Mouse (Mus musculus): Measurements from ENCODE around the gene Ngef. TPM values are rescaled to one million over a fixed set of nuclear protein-coding genes. Genes with fewer than 3 reads are reported as not detected.

The Ngef gene
- total and polyA plus RNA-seq, 2 experiments from 2014 or later: 57.9 to 67.2 TPM

- DNase-seq: peak; percentile 11
- Histone ChIP-seq H3K27ac (ENCODE audit: low read depth, low read length) (no peak overlapping the region), H3K4me3 (ENCODE audit: low read depth, low read length) (no peak overlapping the region), H3K27me3 (ENCODE audit: insufficient read depth, low read length) (no peaks in the 10 kb centered on the region), H3K4me2 (ENCODE audit: low read depth) (no peak overlapping the region), H3K9me3 (ENCODE audit: low read length) (no peaks in the 10 kb centered on the region), H3K36me3 (ENCODE audit: insufficient read depth) (no peaks in the 10 kb centered on the region), H3K4me1 (ENCODE audit: insufficient read depth) (no peaks in the 10 kb centered on the region), H3K9ac (no peak overlapping the region)
- TF ChIP-seq CTCF (IDR thresholded peaks at IDR 0.05; ENCODE audit: low read depth): no peak
- ATAC-seq: no peak
- 63% methylated on average over 3 of the region's 3 CpGs for WGBS
Observed at GRCm38 (mm10) chr1:87594261-87594660, 20.6 kb upstream of the Ngef start.

- Histone ChIP-seq H3K4me2 (ENCODE audit: low read depth) (no peak overlapping the region), H3K27me3 (ENCODE audit: insufficient read depth, low read length) (no peaks in the 10 kb centered on the region), H3K36me3 (ENCODE audit: insufficient read depth) (no peaks in the 10 kb centered on the region), H3K4me1 (ENCODE audit: insufficient read depth) (no peaks in the 10 kb centered on the region), H3K27ac (ENCODE audit: low read depth, low read length) (no peak overlapping the region), H3K9ac (no peak overlapping the region), H3K4me3 (ENCODE audit: low read depth, low read length) (no peak overlapping the region), H3K9me3 (ENCODE audit: low read length) (no peaks in the 10 kb centered on the region)
- 92% methylated on average over 8 of the region's 8 CpGs for WGBS
- ATAC-seq (no peak), DNase-seq (no peak)
- TF ChIP-seq CTCF (IDR thresholded peaks at IDR 0.05; ENCODE audit: low read depth): no peak
Observed at GRCm38 (mm10) chr1:87589980-87590379, 16.3 kb upstream of the Ngef start.

- TF ChIP-seq CTCF (IDR thresholded peaks at IDR 0.05; ENCODE audit: low read depth): no peak
- H3K4me3 ChIP-seq (ENCODE audit: low read depth, low read length): no peak overlapping the region
- 88% methylated on average over 7 of the region's 7 CpGs for WGBS
- no peak overlapping the region for H3K4me2 ChIP-seq (ENCODE audit: low read depth)
- ATAC-seq (no peak), DNase-seq (no peak)
- H3K36me3 ChIP-seq (ENCODE audit: insufficient read depth): no peaks in the 10 kb centered on the region
- H3K9me3 ChIP-seq (ENCODE audit: low read length): no peaks in the 10 kb centered on the region
- no peak overlapping the region for H3K27ac ChIP-seq (ENCODE audit: low read depth, low read length)
- no peak overlapping the region for H3K9ac ChIP-seq
- no peaks in the 10 kb centered on the region for H3K27me3 ChIP-seq (ENCODE audit: insufficient read depth, low read length)
- H3K4me1 ChIP-seq (ENCODE audit: insufficient read depth): no peaks in the 10 kb centered on the region
Observed at GRCm38 (mm10) chr1:87589162-87589561, 15.5 kb upstream of the Ngef start.

- H3K4me2 ChIP-seq (ENCODE audit: low read depth): no peak overlapping the region
- no peaks in the 10 kb centered on the region for H3K27me3 ChIP-seq (ENCODE audit: insufficient read depth, low read length)
- 11% methylated on average over 3 of the region's 3 CpGs for WGBS
- TF ChIP-seq CTCF (IDR thresholded peaks at IDR 0.05; ENCODE audit: low read depth): no peak
- H3K9me3 ChIP-seq (ENCODE audit: low read length): no peaks in the 10 kb centered on the region
- ATAC-seq (peak; percentile 12; the same call in 1 of the 2 replicates), DNase-seq (no peak)
- no peaks in the 10 kb centered on the region for H3K36me3 ChIP-seq (ENCODE audit: insufficient read depth)
- no peak overlapping the region for H3K27ac ChIP-seq (ENCODE audit: low read depth, low read length)
- H3K4me1 ChIP-seq (ENCODE audit: insufficient read depth): no peaks in the 10 kb centered on the region
- no peak overlapping the region for H3K4me3 ChIP-seq (ENCODE audit: low read depth, low read length)
- H3K9ac ChIP-seq: no peak overlapping the region
Observed at GRCm38 (mm10) chr1:87580824-87581223, 7.2 kb upstream of the Ngef start.

GRCm38 (mm10) chr1:87578965-87579364, 5.3 kb upstream of the Ngef start:
- no peak overlapping the region for H3K27ac ChIP-seq (ENCODE audit: low read depth, low read length)
- no peaks in the 10 kb centered on the region for H3K27me3 ChIP-seq (ENCODE audit: insufficient read depth, low read length)
- ATAC-seq: no peak
- H3K4me2 ChIP-seq (ENCODE audit: low read depth): no peak overlapping the region
- WGBS: 78% methylated on average over 6 of the region's 6 CpGs
- no peak overlapping the region for H3K4me3 ChIP-seq (ENCODE audit: low read depth, low read length)
- H3K9me3 ChIP-seq (ENCODE audit: low read length): no peaks in the 10 kb centered on the region
- TF ChIP-seq CTCF (IDR thresholded peaks at IDR 0.05; ENCODE audit: low read depth): no peak
- no peak overlapping the region for H3K9ac ChIP-seq
- DNase-seq: no peak
- H3K4me1 ChIP-seq (ENCODE audit: insufficient read depth): 0 out of 2 replicates have a peak, but pooled peaks cover 11% of the 10 kb centered on the region
- H3K36me3 ChIP-seq (ENCODE audit: insufficient read depth): no peaks in the 10 kb centered on the region

GRCm38 (mm10) chr1:87574785-87575184, 1.1 kb upstream of the Ngef start:
- H3K4me1 ChIP-seq (ENCODE audit: insufficient read depth): 0 out of 2 replicates have a peak, but pooled peaks cover 11% of the 10 kb centered on the region
- H3K9ac ChIP-seq: no peak overlapping the region
- TF ChIP-seq CTCF (IDR thresholded peaks at IDR 0.05; ENCODE audit: low read depth): no peak
- H3K4me3 ChIP-seq (ENCODE audit: low read depth, low read length): no peak overlapping the region
- no peak overlapping the region for H3K27ac ChIP-seq (ENCODE audit: low read depth, low read length)
- 28% methylated on average over 7 of the region's 7 CpGs for WGBS
- ATAC-seq: peak; percentile 86
- peak; percentile 67 for DNase-seq
- H3K27me3 ChIP-seq (ENCODE audit: insufficient read depth, low read length): no peaks in the 10 kb centered on the region
- H3K36me3 ChIP-seq (ENCODE audit: insufficient read depth): no peaks in the 10 kb centered on the region
- H3K4me2 ChIP-seq (ENCODE audit: low read depth): no peak overlapping the region
- H3K9me3 ChIP-seq (ENCODE audit: low read length): no peaks in the 10 kb centered on the region

- Histone ChIP-seq H3K27me3 (ENCODE audit: insufficient read depth, low read length) (no peaks in the 10 kb centered on the region), H3K27ac (ENCODE audit: low read depth, low read length) (no peak overlapping the region), H3K9me3 (ENCODE audit: low read length) (no peaks in the 10 kb centered on the region), H3K4me3 (ENCODE audit: low read depth, low read length) (no peak overlapping the region), H3K4me1 (ENCODE audit: insufficient read depth) (0 out of 2 replicates have a peak, but pooled peaks cover 11% of the 10 kb centered on the region), H3K4me2 (ENCODE audit: low read depth) (no peak overlapping the region), H3K9ac (no peak overlapping the region), H3K36me3 (ENCODE audit: insufficient read depth) (no peaks in the 10 kb centered on the region)
- 18% methylated on average over 6 of the region's 6 CpGs for WGBS
- DNase-seq: peak; percentile 12
- TF ChIP-seq CTCF (IDR thresholded peaks at IDR 0.05; ENCODE audit: low read depth): no peak
- peak; percentile 88 for ATAC-seq
Observed at GRCm38 (mm10) chr1:87574353-87574752, 683 bp upstream of the Ngef start.

Data from forebrain, postnatal 0 days (tissue).